Mouse (Mus musculus): ENCODE results near the gene Sec14l1.
A peak's percentile ranks its signal among the peaks of the same experiment; 100 is the strongest.
"Not testable (repeated sequence)": the region's sequence is repeated elsewhere in the genome, so short reads cannot be mapped to it uniquely, and the experiment has no call there.

Sec14l1 gene

DNA sequence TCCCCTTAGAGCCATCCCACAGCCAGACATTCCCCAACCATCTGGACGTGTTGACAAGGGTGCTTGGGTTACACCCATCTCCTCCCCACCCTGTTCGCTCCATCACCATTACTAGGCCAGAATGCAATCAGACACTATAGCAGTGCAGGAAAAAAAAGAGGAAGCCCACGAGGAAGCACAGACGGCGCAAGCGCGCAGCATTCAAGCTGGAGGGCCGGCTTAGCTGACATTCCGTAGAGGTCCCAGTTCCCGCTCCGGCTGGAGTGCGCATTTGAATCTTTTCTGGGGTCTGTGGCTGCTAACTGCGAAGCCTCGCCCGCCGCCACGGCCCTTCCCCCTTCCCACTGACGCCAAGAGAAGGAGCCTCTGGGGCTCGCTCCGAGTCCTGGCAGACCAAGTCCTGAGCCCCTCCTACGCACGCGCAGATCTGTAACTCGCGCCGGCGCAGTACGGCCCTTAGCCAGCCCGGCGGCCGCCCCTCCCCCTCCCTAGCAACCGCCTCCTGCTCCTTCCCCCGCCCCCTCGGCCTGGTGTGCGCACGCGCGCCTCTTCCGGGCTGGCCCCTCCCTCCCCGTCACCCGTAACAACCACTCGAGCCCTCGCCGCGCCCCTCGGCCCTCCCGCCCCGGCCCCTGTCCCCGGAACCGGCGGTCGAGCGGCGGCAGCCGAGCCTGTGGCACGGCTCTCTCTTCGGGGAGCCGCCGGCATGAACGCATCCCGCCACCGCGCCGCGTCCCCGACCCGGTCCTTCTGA, at the start of gene Sec14l1:
Sec14l1 (plus strand) TSS at position 577 of the 754 bp plus-strand sequence.
- peak; percentile 96 for DNase-seq (ENCODE audit: low spot score)

- DNase-seq (ENCODE audit: low spot score) = not testable (repeated sequence)
Observed at GRCm38 (mm10) chr11:117065602-117066001, 49.4 kb upstream of the Sec14l1 start.

DNA sequence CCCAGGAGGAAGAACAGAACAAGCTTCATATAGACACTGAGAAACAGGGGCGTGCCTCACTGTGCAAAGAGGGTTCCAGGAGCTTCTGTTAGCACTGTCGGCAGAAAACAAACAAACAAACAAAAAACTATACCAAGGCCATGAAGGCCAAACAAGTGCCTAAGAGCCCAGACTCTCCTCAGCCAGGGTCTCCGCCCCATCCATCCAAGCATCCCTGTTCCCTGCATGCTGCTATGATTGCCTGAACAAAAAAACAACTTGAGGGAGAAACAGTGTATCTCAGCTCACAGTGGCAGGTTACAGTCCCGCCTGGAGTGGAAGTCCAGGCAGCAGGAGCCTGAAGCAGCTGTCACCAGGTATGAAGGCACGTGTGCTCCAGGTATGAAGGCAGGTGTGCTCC, 48.2 kb upstream of the Sec14l1 start:
- no peak for DNase-seq (ENCODE audit: low spot score)

GRCm38 (mm10) chr11:117068332-117068731, 46.6 kb upstream of the Sec14l1 start:
- no peak for DNase-seq (ENCODE audit: low spot score)

DNA sequence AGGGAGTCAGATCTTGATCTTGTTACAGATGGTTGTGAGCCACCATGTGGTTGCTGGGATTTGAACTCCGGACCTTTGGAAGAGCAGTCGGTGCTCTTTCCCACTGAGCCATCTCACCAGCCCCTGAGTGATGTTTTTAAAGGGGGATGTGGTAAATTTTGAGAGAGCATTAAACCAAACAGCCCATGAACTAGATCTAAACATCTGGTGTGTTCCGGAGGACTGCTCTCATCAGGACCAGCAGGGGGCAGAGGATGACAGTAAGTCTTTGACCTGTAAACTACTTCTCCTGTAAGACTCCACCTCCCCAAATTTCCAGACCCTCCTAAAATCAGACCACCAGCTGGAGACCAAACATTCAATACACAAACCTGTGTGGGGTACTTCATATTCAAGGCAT, 45.9 kb upstream of the Sec14l1 start:
- DNase-seq (ENCODE audit: low spot score) = no peak

DNA sequence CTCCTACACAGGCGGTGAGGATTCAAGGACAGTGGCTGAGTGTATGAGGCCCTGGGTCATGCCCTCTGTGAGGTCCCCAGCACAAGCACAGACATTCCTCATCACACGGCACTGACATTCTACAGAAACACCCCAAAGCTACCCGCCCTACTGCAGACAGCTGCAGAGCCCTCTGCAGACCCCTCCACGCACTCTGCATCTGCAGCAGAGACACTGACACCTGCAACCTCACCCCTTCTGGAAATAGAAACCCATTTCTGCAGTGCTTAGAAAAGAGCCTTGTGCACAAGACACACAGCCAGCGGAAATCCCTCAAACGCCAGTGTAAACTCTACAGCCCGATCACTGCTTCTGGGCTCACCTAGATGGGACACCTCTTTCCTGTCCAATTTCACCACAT, 44.3 kb upstream of the Sec14l1 start:
- DNase-seq (ENCODE audit: low spot score) = no peak

DNA sequence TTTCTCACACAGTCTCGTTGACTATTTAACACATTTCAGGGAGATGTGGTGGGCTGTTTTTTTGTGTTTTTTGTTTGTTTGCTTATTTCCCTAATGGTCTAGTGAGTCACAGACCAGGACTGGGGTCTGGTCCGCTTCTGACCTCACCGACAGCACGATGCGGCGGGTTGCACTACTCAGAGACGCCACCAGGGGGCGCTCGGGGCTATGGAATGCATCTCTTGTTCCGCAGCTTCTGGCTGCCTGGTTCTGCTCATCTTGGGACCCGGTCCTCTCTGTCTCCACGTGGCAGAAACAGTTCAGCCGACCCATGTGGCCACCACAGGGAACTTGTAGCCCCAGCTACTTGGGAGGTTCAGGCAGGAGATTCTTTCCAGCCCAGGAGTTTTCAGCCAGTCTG, 42.8 kb upstream of the Sec14l1 start:
- DNase-seq (ENCODE audit: low spot score) = no peak

DNA sequence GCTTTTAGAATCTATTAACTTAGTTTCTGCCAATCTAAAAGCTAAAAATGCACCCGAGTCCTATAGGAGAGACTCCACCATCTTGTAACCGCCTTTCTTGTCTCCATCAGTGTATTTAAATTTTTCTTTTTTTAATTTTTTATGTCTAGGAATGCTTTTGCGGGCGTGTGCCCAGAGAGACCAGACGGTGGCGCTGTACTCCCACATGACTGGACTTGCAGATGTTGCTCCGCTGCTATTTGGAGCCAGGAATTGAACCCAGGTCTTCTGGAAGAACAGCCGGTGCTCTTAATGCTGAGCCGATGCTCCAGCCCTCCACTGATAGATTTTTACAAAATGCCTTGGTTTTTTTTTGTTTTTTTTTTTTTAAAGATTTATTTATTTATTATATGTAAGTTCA, 41.5 kb upstream of the Sec14l1 start:
- DNase-seq (ENCODE audit: low spot score) = no peak

DNA sequence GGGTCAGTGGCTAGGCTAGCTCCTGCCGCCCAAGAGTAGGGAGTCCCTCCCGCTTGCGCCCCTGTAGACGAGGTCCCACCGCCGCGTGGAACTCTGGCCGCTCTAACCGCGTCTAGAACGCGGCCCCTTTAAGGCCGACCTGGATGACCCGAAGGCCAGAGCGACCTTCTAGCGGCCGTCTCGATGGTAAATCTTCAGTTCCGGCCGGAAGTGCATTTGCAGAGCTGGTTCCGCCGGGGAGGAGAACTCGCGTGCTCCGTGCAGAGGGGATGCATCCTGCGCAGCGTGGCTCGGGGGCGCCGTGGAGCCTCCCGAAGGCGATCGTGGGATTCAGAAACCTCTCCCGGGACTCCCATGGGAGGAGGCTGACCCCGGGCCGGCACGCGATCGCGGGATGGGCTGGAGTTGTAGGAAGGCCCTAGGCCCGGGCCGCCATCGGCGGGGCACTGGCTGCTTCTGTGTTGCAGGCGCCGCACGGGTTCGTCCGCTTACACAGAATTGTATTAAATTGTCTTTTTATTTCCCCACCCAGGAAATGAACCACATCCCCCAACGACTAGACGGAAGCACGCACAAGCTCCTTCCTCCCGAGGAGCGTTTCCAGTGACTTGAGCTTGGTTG, 38.3 kb upstream of the Sec14l1 start:
- DNase-seq (ENCODE audit: low spot score) = peak; percentile 73

GRCm38 (mm10) chr11:117077227-117077626, 37.7 kb upstream of the Sec14l1 start:
- no peak for DNase-seq (ENCODE audit: low spot score)

- no peak for DNase-seq (ENCODE audit: low spot score)
Observed at GRCm38 (mm10) chr11:117077902-117078301, 37.1 kb upstream of the Sec14l1 start.

DNA sequence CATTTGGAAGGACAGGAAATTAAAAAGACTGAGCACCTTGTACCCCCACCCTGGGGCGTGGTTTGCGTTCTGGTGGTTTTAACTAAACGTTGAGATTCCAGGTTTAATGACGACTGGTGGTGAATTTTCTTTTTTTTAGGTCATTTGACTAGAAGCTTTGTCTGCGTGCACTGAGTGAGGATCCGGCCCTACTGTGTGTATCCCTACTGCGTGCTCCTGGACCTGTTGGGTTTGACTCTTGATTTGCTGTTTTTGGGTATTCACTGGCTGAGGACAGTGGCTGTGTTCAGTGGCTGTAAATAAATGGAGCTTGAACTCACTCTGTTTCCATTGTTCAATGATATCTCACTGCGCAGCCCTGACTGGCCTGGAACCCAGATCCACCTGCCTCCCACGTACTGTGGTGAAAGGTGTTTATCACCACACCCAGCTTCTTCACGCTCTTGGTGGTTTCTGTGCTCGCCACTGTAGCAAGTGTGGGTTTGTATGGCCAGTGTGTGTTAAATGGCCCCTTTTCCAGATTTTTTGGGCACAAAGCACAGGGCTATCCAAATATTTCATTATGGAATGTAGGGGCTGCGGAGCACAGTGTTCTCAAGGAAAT, 36.2 kb upstream of the Sec14l1 start:
- DNase-seq (ENCODE audit: low spot score) = no peak

- DNase-seq (ENCODE audit: low spot score) = no peak
Observed at GRCm38 (mm10) chr11:117079651-117080190, 35.2 kb upstream of the Sec14l1 start.

DNA sequence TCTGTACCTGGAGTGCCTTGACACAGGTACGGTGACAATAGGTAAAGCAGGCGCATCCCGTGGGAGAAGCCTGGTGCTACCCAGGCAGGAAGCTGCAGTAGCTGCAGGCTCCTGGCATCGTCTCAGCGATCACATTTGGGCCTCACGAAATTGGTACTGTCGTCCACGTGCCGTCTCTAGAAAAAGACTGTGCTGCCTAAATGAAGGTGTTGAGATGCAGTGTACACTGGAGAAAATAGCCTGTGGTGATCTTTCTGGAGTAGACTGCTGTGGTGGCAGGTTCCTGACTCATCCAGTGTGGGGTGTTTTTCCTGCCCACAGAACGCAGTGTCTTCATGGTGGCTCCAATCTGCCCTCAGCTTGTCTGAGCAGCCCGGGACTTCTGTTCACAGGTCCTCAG, 34.8 kb upstream of the Sec14l1 start:
- DNase-seq (ENCODE audit: low spot score) = no peak

GRCm38 (mm10) chr11:117081165-117082064, 33.6 kb upstream of the Sec14l1 start:
- peak; percentile 75 for DNase-seq (ENCODE audit: low spot score)

GRCm38 (mm10) chr11:117082353-117082934, 32.5 kb upstream of the Sec14l1 start:
- DNase-seq (ENCODE audit: low spot score) = no peak

- no peak for DNase-seq (ENCODE audit: low spot score)
Observed at GRCm38 (mm10) chr11:117083052-117083881, 31.7 kb upstream of the Sec14l1 start.

- DNase-seq (ENCODE audit: low spot score) = not testable (repeated sequence)
Observed at GRCm38 (mm10) chr11:117083882-117084260, 31.1 kb upstream of the Sec14l1 start.

DNA sequence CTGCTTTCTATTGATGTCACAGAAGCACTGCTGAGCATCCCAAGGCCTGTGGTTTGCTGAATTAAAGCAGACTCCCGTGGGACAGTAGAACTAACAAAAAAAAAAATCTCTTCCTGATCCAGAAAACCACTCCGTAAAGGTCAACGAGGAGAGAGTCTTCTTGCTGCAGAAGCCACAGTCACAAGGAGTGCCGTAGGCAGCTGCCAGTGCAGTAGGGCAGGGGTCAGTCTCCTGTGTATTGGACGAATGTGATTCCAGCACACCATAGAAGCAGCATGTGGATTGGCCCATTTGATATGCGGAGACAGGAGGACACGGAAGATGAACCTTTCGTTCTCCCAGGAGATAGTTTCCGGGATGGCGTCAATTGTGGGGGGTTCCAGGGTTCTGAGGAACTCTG, 28.8 kb upstream of the Sec14l1 start:
- no peak for DNase-seq (ENCODE audit: low spot score)

DNA sequence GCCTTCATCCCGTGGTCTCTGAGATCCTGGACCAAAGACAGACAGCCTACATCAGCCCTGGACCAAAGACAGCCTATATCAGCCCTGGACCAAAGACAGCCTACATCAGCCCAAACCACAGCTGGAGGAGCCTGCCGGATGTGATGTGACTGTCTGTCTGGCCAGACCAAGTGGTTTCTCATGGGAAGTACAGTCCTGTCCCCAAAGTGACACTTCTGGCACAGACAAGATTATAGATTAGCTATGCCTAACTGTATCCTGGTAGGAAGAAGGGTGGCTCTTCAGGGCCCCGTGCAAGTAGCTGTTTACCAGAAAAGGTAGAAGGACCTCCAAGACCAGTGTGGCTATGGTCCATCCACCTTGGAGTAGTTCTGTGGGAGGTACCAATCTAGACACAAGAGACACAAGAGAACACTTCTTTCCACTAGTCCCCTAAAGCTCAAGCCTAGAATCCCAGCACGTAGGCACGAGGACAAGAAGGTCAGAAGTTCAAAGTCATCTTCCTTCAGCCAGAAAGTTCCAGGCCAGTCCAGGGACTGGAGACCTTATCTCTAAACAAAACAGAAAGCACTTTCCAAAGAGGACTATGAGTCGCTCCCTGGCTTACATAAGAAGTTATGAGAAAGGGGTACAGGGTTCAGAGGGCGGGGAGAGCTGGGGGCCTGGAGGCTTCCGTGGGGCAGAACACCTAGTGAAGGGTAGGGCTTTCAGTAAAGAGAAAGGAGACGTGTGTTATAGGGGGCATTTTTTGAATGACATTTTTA, 27.8 kb upstream of the Sec14l1 start:
- DNase-seq (ENCODE audit: low spot score) = no peak
